ENCODE assay signal across 8 mouse cellular contexts in the genomic region with DNA sequence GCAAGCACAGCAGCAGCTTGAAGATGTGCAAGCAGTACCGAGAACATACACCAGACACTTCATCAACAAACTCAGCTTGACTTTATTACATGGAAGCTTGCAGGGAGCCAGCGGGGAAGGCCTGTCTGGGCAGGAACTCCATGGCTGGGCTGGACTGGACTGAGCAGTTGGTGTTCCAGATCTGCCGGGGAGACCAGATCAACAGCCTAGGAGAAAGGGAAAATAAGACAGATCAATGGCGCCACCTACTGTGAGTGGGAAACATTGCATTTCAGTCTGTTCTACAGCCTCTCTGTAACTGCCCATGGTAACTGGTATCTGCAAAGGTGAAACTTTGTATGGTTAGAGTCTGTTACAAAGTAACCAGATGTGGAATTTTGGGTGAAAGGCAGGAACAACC. TPM values are rescaled to one million over a fixed set of nuclear protein-coding genes. Genes with fewer than 3 reads are reported as not detected.
DNase-seq lines count a peak whose midpoint lies in the region; ATAC-seq lines count a peak whose summit lies in the region.

No protein-coding gene starts in this region.

- intact Hi-C loops in left cerebral cortex, postnatal 10 days (cut with DNase I) = loop anchor here (1.0 to 10.0 kb wide), 3 partner anchors 57 to 452 kb away; a partner anchor contains a TSS

- DNase-seq in adrenal gland, adult 18-20 months (ENCODE audit: low spot score in 2 of 2) = peak; percentile 81 to 86
- peak; percentile 82 for DNase-seq in embryo, embryonic 11 days
- DNase-seq in gastrocnemius, postnatal 25 days = peak; percentile 80
- DNase-seq in left cerebral cortex, postnatal 10 days (ENCODE audit: extremely low spot score in 1 of 2, low spot score in 2 of 2) = peak; percentile 80 to 88
- peak; percentile 72 for DNase-seq in right cerebral cortex, postnatal 14 days
- DNase-seq in yolk sac, embryonic 10.5 days (ENCODE audit: low spot score) = peak; percentile 80

- peak; percentile 35 for ATAC-seq in inflammation-experienced regulatory T-cells, adult 6 months
- ATAC-seq in megakaryocyte-erythroid progenitor cell, adult 5-6 weeks (replicated peaks; ENCODE audit: low FRiP score, low TSS enrichment, poor library complexity, severe bottlenecking) = peak; percentile 82

RNA-seq across cellular contexts. Expression of a gene that starts 14.5 kb away (rescaled TPM):
- 100 to 1,000 TPM; 231 to 325 TPM for total RNA-seq in adrenal gland, adult 18-20 months (2021)
- 10 to 100 TPM; 51.8 to 60.6 TPM for total RNA-seq in gastrocnemius, postnatal 25 days (2021)
- 100 to 1,000 TPM; 193 to 267 (median 197) TPM for polyA plus RNA-seq in inflammation-experienced regulatory T-cells, adult 6 months (2017; shearing (Covaris generic))
- 100 to 1,000 TPM; 145 TPM for total RNA-seq in left cerebral cortex, postnatal 10 days (2021)
- 212 and 229 TPM in 2 replicates for total RNA-seq in megakaryocyte-erythroid progenitor cell, adult 5-6 weeks (2014; fragmentation: Nextera tagmentation)
- total RNA-seq in megakaryocyte-erythroid progenitor cell, adult 5-6 weeks (2017) = 42.7 and 68.1 TPM in 2 replicates

RNA-seq across cellular contexts. Expression of a gene that starts 22.9 kb away (rescaled TPM):
- 10 to 100 TPM; 49.7 to 56.3 TPM for total RNA-seq in adrenal gland, adult 18-20 months (2021)
- 10 to 100 TPM; 50.0 to 50.4 TPM for total RNA-seq in gastrocnemius, postnatal 25 days (2021)
- polyA plus RNA-seq in inflammation-experienced regulatory T-cells, adult 6 months (2017; shearing (Covaris generic)) = 10 to 100 TPM; 63.4 to 72.4 (median 65.1) TPM
- total RNA-seq in left cerebral cortex, postnatal 10 days (2021) = 10 to 100 TPM; 41.5 to 41.6 TPM
- total RNA-seq in megakaryocyte-erythroid progenitor cell, adult 5-6 weeks (2014; fragmentation: Nextera tagmentation) = 102 and 106 TPM in 2 replicates
- 128 and 135 TPM in 2 replicates for total RNA-seq in megakaryocyte-erythroid progenitor cell, adult 5-6 weeks (2017)

RNA-seq across cellular contexts. Expression of a gene that starts 23.6 kb away (rescaled TPM):
- 1,000 to 10,000 TPM; 1,159 to 2,168 TPM for total RNA-seq in adrenal gland, adult 18-20 months (2021)
- total RNA-seq in gastrocnemius, postnatal 25 days (2021) = 1,000 to 10,000 TPM in 1 of 2 experiments, 100 to 1,000 TPM in 1; 811 to 1,001 TPM
- polyA plus RNA-seq in inflammation-experienced regulatory T-cells, adult 6 months (2017; shearing (Covaris generic)) = not detected
- 100 to 1,000 TPM; 309 to 333 TPM for total RNA-seq in left cerebral cortex, postnatal 10 days (2021)
- total RNA-seq in megakaryocyte-erythroid progenitor cell, adult 5-6 weeks (2014; fragmentation: Nextera tagmentation) = not detected in 2 replicates
- not detected in 2 replicates for total RNA-seq in megakaryocyte-erythroid progenitor cell, adult 5-6 weeks (2017)

Comparison
In these comparisons a context has a peak if more than half of its experiments do, and no peak if none do; other contexts are left out.
1. Peak in every context shown above with its lines: DNase-seq and ATAC-seq.
2. RNA of a gene that starts 23.6 kb away (total RNA-seq): 1,159 to 2,168 TPM in adrenal gland, adult 18-20 months, 811 to 1,001 TPM in gastrocnemius, postnatal 25 days and 309 to 333 TPM in left cerebral cortex, postnatal 10 days; not detected in megakaryocyte-erythroid progenitor cell, adult 5-6 weeks; every median in the first group is over 100 times any median in the second.